Mouse (Mus musculus): Measurements from ENCODE around the gene Ankk1.

GRCm38 (mm10) chr9:49472126-49472525, 45.3 kb upstream of the Ankk1 start:
- no peak for TF ChIP-seq CTCF (IDR thresholded peaks at IDR 0.05; ENCODE audit: low read depth, low read length)
- TF ChIP-seq POLR2A (IDR thresholded peaks at IDR 0.05; ENCODE audit: extremely low read depth, insufficient read depth, low read length) = no peak
